Mouse (Mus musculus) thymus, postnatal 25 days (tissue): ENCODE data around the gene Phldb2.

Experiments used
- DNase-seq: peaks from one replicate; pipeline ENCODE4 v3.0.0; 2022

Phldb2 gene

DNA sequence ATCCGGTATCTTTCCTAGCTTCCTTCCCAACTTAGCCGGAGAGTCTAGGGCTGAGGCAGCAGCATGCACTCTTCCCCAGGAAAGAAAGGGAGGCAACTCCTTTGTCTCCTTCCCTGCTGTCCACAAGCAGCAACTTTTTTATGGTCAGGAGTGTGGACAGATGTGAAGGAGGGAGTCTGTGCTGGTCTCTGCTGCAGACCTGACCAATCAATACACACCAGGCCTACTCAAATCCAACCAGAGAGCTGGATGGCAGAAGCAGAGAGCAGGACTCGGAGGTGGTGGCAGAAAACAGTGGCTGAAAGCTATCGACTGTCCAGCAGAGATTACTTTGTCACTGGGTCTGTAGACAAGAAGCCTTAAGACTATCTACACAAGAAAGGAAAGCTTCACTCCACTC is at the start of gene Phldb2:
Gene Phldb2, minus strand, starts transcription at position 205 of the 400 bp plus-strand sequence.
- DNase-seq: no peak

DNA sequence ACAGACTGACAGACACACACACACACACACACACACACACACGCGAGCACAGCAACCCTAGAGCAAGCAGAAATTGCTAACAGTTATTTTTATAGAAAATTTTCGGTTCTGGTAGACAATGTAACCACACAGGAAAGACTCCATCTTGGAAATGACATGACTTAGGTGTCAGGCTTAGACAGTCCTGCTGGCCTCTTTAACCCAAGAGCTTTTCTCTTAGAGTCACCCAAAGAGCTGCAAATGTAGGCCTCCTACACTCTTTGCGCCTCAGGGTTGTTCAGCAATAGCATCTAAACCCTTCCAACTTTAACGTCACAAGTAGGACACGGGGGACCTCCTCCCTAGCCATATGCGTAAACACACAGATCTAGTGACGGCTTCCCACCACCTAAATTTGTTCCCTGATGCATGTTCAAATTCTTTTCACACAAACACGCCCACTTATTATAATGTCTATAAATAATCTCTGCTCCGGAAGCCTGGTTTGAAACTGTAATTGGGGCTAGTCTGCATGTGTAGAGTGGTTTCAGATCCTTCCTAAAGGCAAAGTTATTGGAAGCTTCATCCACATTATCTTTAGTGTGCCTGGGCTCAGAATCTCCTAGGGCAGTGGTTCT is 48.3 kb upstream of the Phldb2 start:
- DNase-seq: no peak

DNA sequence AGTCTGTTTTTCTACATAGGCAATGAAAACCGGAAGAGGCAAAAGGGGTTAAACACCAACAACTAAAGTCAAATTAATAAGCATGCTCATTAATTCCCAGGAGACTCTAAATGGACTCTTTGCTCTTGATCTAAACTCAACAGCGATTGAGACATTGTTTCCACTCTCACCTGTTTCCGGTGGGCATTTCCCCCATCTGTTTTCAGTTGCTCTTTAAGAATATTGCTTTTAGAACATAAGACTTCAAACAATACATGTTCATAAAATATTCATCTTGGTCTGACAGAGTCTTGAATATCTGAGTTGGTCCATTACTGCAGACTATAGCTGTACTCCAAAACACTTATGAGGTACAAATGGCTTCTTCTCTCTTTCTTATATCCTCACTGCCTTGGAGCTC is 47.6 kb upstream of the Phldb2 start:
- DNase-seq: no peak

DNA sequence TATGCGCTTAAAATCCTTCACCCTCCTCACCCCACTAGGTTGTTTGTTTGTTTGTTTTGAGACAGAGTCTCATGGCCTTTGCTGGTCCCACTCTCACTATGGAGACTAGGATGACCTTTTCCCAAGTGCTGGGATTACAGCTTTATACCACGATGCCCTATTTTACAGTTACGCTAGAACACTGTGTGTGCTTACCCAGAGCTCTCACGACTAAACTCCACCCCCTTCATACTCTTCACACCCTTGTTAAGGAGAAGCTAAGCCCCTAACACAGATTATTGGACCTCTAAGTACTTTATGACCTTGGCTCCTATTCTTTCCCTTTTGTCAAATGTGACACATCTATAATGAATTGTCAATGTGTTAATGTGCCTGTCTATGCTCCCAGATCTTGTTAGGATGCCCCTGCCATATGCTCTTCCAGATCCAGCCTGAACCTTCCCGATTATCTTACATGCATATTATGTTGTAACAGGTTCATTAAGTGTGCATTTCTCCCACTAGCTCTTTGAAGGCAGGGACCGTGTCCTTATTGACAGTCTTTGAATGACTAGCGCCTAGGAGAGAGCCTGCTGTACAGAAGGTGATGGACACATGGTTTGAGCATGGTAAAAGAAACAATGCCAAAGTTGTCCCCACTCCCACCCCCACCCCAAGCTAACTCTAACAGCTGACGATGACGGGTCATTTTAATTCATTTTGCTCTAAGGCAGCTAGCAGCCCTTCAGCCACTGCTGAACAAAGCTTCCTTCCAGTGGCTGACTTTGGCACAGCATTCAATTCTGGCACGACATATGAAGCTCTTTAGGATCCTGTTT is 46.2 kb upstream of the Phldb2 start:
- DNase-seq: no peak

DNA sequence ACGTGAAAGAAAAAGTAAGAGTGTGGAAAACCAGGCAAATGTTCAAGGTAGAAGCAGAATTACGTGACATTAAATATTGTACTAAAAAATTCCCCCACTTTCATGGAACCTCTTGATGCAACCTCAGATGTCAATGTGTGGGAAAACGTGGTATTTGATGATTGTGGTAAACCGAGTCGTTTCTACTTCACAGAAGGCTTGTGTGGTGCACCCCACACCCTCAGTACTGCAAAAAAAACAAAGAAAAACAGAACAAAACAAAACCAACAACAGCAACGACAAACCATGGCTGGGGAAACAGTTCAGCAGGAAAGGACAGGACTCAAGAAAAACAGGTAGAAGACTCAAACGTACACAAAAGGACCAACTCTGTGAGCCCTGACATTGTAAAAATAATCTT is 44.8 kb upstream of the Phldb2 start:
- DNase-seq: no peak

DNA sequence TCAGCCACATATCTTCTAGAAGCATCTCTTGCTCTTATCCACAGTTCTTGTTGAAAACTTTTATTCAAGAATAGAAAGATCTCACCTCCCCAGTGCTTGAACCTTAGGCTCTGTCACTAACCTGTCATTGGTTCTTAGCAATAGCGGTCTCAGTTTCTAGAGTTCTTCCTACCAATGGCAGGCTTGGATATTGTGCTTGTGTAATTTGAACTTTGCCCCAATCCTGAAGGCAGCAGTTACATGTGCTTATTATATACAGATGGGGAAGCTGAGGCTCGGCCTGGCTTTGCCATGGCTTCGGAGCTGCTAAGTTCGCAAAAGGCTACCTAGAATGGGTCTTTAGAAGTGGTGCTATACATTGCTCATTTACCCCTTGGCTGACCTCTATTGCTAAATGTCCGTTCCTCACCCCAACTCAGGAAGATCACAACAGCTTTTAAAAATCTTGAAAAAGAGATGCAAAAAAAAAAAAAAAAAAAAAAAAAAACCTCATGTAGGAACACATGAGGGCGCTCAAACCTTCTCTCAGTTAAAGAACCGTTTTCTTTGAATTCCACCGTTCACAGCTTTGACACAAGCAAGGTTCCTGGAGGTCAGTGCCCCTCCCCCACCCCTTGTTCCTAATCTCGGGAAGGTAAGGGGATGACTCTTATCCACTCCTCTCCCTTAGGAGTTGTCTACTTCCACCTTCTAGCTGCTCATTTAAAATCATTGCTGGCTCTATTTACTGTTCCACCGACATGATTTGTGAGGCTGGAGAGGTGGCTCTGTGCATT is 37.7 kb upstream of the Phldb2 start:
- DNase-seq: no peak

DNA sequence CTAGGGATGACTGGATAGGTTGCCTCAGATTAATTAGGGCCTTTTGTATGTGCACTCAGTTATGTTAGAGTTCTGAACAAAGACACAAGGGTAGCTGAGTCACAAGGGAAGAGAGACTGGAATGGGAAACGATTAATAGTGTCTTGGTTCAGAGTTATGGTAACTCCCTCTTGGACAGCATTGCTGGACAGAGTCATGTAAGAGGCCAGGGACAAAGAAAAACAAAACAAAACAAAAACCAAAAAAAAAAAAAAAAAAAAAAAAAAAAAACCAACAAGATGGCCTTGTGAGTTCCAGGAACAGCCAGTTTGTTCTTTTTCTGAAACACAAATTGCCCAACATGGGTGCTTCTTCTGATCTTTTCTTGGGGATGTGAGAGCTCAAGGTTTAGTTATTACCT is 32.8 kb upstream of the Phldb2 start:
- no peak for DNase-seq

DNA sequence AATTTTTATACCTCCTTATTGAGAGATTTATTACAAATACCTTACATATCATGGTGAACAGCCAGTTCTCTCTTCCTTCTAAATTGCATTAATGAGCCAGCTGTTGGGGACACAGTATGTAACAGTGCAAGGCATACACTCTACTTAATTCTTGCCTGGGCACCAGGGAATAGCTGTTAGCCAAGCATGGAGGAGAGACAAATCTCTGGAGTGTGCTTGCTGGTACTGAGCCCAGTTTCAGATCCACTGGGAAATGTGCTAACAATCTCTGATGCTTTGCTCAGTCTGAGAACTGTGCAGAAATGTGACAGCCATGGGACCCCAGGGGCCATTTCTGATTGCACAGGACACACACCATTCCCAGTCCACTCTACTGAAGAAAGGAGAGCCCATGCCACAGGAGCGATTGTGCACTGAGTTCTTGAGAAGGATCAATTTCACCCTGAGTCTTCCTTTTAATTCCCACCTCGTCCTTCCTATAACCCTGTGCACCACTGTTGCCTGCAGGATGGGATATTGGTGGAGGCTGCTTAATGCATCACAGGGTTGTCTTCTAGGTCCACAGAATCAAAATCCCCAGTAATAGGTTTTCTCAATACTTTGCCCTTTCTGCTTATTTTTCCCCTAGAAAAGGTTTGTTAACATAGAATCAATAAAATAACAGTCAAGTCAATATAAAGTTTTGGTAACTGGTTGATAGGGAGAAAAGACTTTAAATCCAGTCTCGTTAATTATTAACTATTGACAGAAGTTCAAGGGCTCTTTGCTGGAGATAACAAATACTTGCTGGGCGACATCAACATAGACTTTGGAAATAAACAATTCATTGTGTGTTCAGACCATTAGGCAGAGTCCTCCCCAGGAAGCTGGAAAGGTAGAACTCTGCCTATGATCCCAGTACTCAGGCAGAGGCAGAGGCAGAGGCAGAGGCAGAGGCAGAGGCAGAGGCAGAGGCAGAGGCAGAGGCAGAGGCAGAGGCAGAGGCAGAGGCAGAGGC is 31.5 kb upstream of the Phldb2 start:
- DNase-seq: no peak

DNA sequence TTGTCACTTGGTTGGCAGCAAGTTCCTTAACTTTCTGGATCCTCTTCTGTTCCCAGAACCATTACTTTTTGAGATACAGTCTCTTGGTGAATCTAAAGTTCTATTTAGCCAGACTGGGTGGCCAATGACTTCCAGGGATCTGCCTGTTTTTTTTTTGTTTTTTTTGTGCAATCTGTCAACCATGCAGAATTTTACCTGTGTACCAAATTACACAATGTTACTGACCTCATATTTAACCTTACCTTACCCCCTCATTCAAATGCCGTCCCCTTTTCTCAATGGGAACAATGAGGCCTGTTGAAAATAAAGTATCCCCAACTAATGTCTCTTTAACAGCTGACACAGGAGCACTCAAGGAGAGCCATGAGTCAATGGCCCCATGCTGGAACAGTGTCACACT is 22.9 kb upstream of the Phldb2 start:
- no peak for DNase-seq

DNA sequence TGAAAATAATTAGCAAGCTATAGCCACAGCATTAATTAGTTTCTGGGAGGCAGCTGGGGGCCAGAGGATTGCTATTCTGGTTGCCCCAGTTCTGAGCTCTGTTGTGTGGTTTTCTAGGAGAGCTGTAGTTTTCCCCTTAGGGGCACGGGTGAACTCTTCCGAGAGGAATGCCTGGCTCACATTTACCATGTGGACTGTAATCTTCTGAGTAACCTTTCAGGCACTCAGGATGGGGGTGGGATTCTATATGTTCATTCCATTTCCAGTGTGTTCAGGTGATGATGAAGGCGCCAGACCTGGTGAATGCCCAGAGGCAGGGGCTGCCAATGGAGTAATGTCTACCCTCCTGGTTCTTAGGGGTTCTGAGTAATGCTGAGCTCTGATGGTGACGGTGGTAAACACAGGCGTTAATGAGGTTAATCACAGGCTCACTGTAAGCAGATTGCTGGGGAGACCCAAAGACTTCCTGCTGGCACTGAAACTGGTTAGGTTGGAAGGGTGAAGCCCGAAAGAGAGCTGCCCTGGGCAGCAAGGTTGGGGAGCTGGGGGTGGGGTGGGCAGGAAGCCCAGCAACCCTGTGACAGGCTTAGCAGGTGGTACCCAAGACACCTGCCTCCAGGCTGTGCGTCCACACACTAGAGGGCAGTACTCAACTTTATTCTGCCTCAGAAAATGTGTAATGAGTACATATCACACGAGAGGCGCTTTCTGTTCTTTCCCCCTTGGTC is 20.7 kb upstream of the Phldb2 start:
- DNase-seq: peak; percentile 40

DNA sequence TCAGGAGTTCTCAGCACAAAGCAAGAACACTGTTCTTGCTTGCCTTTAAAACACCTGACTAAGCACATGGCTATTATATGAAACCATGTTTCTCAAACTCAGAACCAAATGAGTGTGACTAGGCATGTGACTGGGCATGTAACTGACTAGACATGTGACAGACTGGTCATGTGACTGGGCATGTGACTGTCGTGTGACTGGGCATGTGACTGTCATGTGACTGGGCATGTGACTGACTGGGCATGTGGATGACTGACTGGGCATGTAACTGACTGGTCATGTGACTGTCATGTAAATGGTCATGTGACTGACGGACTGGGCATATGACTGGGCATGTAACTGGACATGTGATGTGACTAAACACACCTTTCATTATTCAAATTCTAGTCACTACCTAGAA is 16.8 kb upstream of the Phldb2 start:
- DNase-seq: no peak

DNA sequence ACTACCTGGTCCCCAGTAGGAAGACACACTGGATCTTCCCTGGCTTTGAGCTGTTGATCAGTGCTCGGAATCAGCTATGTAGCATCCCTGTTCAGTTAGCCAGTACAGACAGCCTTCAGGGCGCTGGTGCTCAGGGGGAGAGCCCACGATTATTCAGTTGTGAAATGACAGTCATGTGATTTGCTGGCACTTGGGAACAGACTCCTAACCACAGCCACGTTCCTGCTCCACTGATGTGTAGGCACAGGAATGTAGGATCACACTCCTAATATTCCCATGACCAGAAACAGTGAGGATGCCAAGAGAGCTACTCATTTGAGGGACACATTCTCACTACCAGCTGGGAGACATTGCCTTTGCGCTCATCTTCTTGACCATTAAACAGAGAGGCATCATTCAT is 15.3 kb upstream of the Phldb2 start:
- no peak for DNase-seq

DNA sequence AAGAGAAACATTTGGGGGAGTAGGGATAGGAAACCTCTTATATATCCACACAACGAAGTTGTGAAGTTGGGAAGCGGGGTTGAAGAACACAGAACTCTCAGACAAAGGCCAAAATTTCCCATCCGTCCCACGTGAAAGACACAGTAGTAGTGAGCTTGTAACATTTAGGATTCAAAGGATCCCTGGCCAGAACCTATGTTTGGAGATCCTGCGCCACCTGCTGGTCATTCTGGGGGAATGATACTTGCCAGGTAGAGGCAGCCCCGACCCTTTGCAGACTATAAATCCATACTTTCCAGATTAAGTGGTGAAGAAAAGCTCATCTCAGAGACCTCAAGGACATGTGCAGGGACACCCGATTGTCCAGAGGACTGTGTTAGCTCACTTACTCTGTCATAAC is 14.1 kb upstream of the Phldb2 start:
- DNase-seq: peak; percentile 57

DNA sequence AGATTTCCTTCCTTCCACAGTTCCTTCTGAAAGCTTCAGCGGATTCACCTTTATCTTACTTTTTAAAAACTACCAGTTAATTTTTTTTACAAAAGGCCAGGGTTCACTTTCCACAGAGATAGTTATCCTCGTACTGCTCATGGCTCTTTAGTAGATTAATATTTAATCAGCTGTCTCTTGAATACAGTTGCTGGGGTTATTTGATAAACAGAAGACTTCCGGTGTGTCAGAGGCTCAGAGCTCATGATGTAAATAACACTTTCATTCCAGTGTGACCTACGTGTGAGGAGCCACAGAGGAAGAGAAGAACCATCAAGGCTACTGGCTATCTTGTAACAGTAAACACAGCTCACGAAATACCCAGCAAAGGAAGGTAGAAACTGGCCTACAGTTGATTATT is 13.2 kb upstream of the Phldb2 start:
- no peak for DNase-seq

DNA sequence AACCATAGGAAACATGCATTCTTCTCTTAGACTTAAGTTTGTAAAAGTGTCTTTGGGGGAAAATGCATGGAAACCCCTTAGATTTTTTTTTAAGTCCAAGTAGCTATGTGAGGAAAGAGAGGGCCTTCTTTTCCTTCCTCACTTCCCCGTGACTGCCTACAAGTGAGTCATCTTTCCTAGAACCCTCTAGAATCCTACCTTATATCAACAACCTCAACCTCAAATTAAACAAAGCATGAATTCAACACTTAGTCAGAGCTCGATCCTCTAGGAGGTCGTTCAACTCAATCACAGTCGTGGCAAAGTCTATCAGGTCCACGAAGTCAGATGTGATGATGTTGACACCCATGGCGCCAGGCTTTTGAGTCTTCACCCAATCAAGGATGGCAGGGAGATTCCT is 11.4 kb upstream of the Phldb2 start:
- no peak for DNase-seq

DNA sequence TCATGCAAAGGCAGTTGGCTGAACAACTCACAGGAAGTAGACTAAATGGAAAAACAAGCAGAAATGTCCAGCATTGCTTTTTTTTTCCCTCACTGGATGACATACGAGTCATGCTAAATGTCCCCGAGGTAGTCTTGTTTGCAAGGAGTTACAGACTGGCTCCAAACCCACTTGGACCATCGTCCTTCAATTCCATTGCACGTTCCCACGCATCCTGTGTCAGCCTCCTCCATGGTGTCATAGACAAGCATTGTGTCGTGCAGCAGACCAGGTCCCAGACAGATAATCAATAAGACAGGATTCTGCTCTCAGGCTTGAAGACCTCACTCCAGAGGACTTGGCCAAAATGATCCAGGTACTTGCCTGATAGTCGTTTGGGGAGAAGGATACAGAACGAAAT is 10.4 kb upstream of the Phldb2 start:
- no peak for DNase-seq

DNA sequence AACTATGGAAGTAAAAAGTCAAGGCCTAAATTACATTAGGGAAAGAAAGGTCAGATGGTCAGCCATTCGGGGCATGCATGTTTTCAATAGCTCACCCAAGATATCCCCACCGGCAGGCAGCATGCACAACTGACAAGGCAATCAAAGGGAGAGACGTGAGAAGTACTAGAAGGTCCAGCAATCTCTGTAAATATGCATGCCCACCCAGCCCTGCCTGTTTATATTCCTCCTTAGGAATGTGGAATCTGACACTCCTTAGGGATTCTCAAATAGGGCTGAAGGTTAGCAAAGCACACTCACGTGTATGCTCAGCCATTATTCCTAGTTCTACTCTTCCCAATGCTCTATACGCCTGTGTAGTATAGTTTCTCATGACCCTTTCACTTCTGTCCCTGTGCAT is 9.7 kb upstream of the Phldb2 start:
- DNase-seq: no peak

DNA sequence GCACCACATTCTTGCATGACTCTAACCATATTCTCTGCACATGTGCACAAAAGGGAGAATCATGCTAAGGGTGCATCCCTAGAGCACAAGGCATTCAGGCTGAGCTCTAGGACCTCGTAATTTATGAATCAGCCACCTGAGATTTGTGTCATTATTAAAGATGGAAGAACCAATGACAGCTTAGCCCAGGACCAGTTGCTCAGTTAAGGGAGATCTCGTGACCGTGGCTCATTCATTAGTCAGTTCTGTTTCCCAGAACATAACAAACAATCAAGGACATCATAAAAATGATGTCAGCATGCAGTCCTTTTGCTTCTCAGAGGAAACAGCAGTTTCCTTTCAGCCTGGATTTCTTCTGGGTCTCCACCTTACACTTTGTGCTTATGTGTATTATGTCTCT is 7.6 kb upstream of the Phldb2 start:
- DNase-seq: no peak

DNA sequence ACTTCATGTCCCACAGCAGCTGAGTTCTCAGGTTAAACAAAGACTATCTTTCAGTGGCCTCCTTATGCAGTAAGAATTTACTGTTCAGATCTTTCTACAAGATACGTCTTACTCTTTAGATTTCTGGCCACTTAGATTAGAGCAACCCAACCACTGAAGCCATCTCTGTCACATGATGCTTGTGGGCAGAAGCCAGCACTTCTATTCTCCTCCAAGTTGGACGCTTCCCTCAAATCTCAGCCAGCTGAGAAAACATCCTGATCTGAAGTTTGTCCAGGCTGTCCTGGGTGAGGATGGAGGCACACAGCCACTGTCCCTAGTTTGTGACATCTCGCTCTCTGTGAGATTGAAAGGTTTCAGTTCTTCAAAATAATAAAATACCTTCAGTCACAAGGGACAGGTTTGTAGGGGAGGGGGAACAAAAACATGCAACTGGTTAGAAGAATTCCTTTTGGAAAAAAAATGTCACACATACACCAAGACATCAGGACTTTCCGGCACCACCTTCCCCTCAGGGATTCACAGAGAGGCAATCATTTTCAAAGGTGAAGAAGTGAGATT is 3.1 kb upstream of the Phldb2 start:
- no peak for DNase-seq

DNA sequence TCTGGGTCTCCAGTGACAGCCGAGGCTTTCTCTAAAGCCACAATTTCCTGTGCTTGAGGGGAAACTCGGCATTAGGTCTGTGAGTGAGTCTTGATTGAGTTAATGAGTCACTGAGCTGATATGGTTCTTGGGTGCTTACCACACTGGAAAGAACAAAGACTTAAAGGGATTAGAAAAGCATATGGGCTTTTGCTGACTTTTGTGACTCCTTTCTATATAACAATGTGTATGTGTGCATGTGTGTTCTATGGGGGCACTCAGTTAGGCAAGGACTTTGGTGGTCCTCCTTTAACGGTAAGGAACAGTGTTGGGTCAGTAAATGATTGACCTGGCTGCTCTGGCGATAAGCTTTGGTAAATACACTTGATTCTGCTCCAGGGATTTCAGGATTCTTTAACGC is 897 bp downstream of the Phldb2 start:
- no peak for DNase-seq

DNA sequence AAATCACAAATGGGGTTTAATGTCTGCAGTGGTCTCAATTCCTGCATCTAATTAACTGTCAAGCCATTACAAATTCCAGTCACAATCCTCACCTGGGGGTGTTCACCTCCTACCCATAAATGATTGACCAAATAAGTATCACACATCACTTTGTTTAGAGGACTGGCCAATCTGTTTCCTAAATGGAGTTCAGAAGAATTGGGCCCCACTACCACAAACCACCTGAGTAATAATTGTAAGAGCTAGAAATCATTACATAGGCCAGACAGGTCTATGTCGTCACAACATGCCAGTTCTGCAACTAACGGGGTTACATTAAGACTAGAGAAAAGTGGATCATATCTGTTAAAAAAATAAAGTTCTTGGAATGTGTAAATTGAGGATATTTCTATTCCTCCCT is 1.4 kb downstream of the Phldb2 start:
- DNase-seq: no peak

DNA sequence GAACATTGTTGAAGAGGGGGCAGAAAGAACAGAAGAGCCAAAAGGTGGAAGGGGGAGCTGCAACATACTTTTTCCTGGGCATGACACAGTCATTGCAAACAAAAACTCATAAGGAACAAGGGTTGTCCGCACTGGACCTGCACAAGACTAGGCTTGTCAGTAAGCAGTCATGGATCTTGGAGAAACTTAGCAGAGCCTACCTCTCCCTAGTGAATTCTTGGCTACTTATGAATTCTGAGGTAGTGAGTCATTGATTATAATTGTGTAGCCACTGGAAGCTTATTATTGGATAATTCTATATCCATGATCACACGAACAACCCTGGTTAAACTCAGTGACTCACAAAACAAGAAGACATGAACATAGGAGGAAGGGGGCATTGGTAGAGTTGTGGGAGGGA is 7.1 kb downstream of the Phldb2 start:
- DNase-seq: no peak
